Mouse (Mus musculus) spleen, postnatal 14 days (tissue): ENCODE data around the gene Ctbp2.
A peak's percentile ranks its signal among the peaks of the same experiment; 100 is the strongest.

ENCODE experiments used
- DNase-seq, 2 experiments: peaks; one replicate each; pipeline ENCODE4 v3.0.0; 2021 to 2022; ENCODE audit warnings: low spot score in 2 of 2

Gene Ctbp2

GRCm38 (mm10) chr7:133008663-133009062 lies 115.5 kb downstream of the Ctbp2 start:
- DNase-seq, result no peak

GRCm38 (mm10) chr7:133007343-133007742 lies 116.8 kb downstream of the Ctbp2 start:
- no peak for DNase-seq

- DNase-seq, result no peak
Observed at GRCm38 (mm10) chr7:133005772-133006171, 118.4 kb downstream of the Ctbp2 start.

GRCm38 (mm10) chr7:133003421-133003820 lies 120.7 kb downstream of the Ctbp2 start:
- DNase-seq, result peak; percentile 41 to 67

- DNase-seq, result no peak
Observed at GRCm38 (mm10) chr7:133002271-133002670, 121.9 kb downstream of the Ctbp2 start.

GRCm38 (mm10) chr7:133001388-133001787 lies 122.8 kb downstream of the Ctbp2 start:
- DNase-seq, result no peak

GRCm38 (mm10) chr7:132999061-132999460 lies 125.1 kb downstream of the Ctbp2 start:
- no peak for DNase-seq

GRCm38 (mm10) chr7:132998639-132999038 lies 125.5 kb downstream of the Ctbp2 start:
- no peak for DNase-seq

- DNase-seq, result no peak
Observed at GRCm38 (mm10) chr7:132996391-132996790, 127.8 kb downstream of the Ctbp2 start.

GRCm38 (mm10) chr7:132994628-132995191 lies 129.4 kb downstream of the Ctbp2 start:
- no peak for DNase-seq

- no peak for DNase-seq
Observed at GRCm38 (mm10) chr7:132994120-132994519, 130.0 kb downstream of the Ctbp2 start.

GRCm38 (mm10) chr7:132992967-132993615 lies 131.1 kb downstream of the Ctbp2 start:
- no peak for DNase-seq

GRCm38 (mm10) chr7:132991240-132991900 lies 132.8 kb downstream of the Ctbp2 start:
- DNase-seq, result no peak

GRCm38 (mm10) chr7:132989839-132990238 lies 134.3 kb downstream of the Ctbp2 start:
- DNase-seq, result no peak

GRCm38 (mm10) chr7:132982639-132983038 lies 141.5 kb downstream of the Ctbp2 start:
- no peak for DNase-seq

GRCm38 (mm10) chr7:132977981-132978380 lies 146.2 kb downstream of the Ctbp2 start:
- DNase-seq, result no peak

- no peak for DNase-seq
Observed at GRCm38 (mm10) chr7:132976079-132976478, 148.1 kb downstream of the Ctbp2 start.

- DNase-seq, result no peak
Observed at GRCm38 (mm10) chr7:132972079-132972478, 152.1 kb downstream of the Ctbp2 start.

- no peak for DNase-seq
Observed at GRCm38 (mm10) chr7:132965707-132966106, 158.4 kb downstream of the Ctbp2 start.

GRCm38 (mm10) chr7:132964395-132964794 lies 159.8 kb downstream of the Ctbp2 start:
- no peak for DNase-seq

GRCm38 (mm10) chr7:132950613-132951012 lies 173.5 kb downstream of the Ctbp2 start:
- no peak for DNase-seq

GRCm38 (mm10) chr7:132949968-132950367 lies 174.2 kb downstream of the Ctbp2 start:
- no peak for DNase-seq

GRCm38 (mm10) chr7:132940569-132940968 lies 183.6 kb downstream of the Ctbp2 start:
- DNase-seq, result no peak
